Mouse (Mus musculus) E14TG2a.4 (cell line): ENCODE results near the gene Nav3.

Source experiments
- CTCF ChIP-seq: conservative IDR thresholded peaks from 2 replicates; pipeline ENCODE4 v1.5.1; 2014; ENCODE audit warnings: low read length
- NANOG ChIP-seq: IDR thresholded peaks from 2 replicates; pipeline ENCODE4 v1.6.1; 2014; ENCODE audit warnings: borderline replicate concordance, low read length, mixed read lengths

DNA sequence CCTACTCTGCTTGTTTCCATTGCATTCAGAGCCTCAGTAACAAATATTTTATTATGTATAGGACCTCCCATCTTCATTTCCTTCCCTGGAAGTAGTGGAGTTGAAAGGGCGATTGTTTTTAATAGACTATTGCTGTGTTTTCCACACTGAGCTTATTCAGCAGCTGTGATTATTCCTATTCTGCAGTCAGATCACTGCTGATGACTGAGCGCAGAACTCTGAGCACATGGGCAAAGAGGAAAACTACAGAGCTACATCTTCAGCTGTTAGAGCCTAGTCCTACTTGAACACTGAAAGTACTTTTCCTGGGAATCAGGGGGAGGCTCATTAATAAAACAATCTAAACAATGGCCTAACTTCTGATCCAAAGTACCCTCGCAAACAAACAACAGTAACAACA, 23.2 kb upstream of the Nav3 start:
- TF ChIP-seq CTCF (no peak), NANOG (no peak)
